Mouse (Mus musculus) cortical plate, adult 2 months (tissue): ENCODE results near the gene Tacc3.

Experiments used
- CTCF ChIP-seq: fragments of 200-500 bp; IDR thresholded peaks from 2 replicates; pipeline ENCODE4 v1.5.1; 2011; ENCODE audit warnings: mild to moderate bottlenecking, control low read depth, low read length; ENCODE audit not compliant: insufficient read depth; ENCODE audit errors: extremely low read depth
- POLR2A ChIP-seq: fragments of 200-500 bp; IDR thresholded peaks from 2 replicates; pipeline ENCODE4 v1.6.1; 2011; ENCODE audit warnings: mild to moderate bottlenecking, low read length, control low read depth; ENCODE audit not compliant: insufficient read depth; ENCODE audit errors: extremely low read depth

GRCm38 (mm10) chr5:33638826-33639225 is 19.1 kb upstream of the Tacc3 start:
- TF ChIP-seq CTCF (no peak), POLR2A (no peak)
